Mouse (Mus musculus): ENCODE measurements around the gene Tbc1d10a.
A peak's percentile ranks its signal among the peaks of the same experiment; 100 is the strongest.

- TF ChIP-seq ZKSCAN1 (IDR thresholded peaks at IDR 0.05; ENCODE audit: low read depth, low read length) (no peak), MXI1 (IDR thresholded peaks at IDR 0.05; ENCODE audit: low read depth, low read length) (no peak; the same call in none of the 2 replicates), EP300 (IDR thresholded peaks at IDR 0.05; ENCODE audit: low read depth in 1 of 2, low read length in 2 of 2) (peak; percentile 42 to 77; a peak in 3 of 4 replicates), CTCF (IDR thresholded peaks at IDR 0.05 in 2 of 3, conservative IDR thresholded peaks at IDR 0.05 in 1 of 3; ENCODE audit: control insufficient read depth in 1 of 3, insufficient read depth in 1 of 3, low read depth in 2 of 3, low read length in 3 of 3, poor library complexity in 1 of 3, severe bottlenecking in 1 of 3) (no peak)
Observed at GRCm38 (mm10) chr11:4223393-4224188, 37.0 kb downstream of the Tbc1d10a start.
